Mouse (Mus musculus) cerebellum, adult 2 months (tissue): ENCODE results near the gene Saysd1.

ENCODE experiments used
- CTCF ChIP-seq: fragments of 200-500 bp; IDR thresholded peaks from 2 replicates; pipeline ENCODE4 v1.5.1; 2011; ENCODE audit warnings: low read depth, mild to moderate bottlenecking, control low read depth, low read length, moderate library complexity, borderline replicate concordance; ENCODE audit not compliant: insufficient read depth
- POLR2A ChIP-seq: fragments of 200-500 bp; IDR thresholded peaks from 2 replicates; pipeline ENCODE4 v1.6.1; 2011; ENCODE audit warnings: low read length, control low read depth, borderline replicate concordance; ENCODE audit not compliant: insufficient read depth

DNA sequence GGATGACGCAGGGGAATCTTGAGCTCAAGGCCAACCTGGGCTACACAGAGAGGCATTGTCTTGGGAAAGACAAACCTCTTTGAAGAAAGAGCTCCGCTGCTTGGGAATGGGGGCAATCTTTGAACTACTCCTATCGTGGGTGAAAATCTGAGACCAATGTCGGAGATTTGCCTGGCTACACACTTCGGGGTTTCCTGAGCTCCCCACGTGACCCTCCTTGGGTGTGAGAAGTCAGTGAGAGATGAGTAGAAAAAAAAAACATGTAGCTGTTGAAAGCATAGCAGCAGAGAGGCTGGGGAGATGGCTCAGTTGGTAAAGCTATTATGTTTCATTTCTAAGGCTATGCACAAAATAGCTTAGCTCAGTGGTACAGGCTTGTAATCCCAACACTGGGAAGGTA is 23.4 kb downstream of the Saysd1 start:
- TF ChIP-seq CTCF (no peak), POLR2A (no peak)
